Mouse (Mus musculus) small intestine, adult 2 months (tissue): Measurements from ENCODE around the gene Cldn3.

Source experiments
- CTCF ChIP-seq: fragments of 200-500 bp; IDR thresholded peaks from 2 replicates; pipeline ENCODE4 v1.5.1; 2012; ENCODE audit warnings: low read depth, mild to moderate bottlenecking, control low read depth, inconsistent platforms, low read length, moderate library complexity, mixed read lengths; ENCODE audit not compliant: insufficient replicate concordance, insufficient read length; ENCODE audit errors: extremely low read depth
- POLR2A ChIP-seq: fragments of 200-500 bp; IDR thresholded peaks from 2 replicates; pipeline ENCODE4 v1.6.1; 2012; ENCODE audit warnings: low read depth, mild to moderate bottlenecking, control low read depth, inconsistent platforms, low read length, moderate library complexity

DNA sequence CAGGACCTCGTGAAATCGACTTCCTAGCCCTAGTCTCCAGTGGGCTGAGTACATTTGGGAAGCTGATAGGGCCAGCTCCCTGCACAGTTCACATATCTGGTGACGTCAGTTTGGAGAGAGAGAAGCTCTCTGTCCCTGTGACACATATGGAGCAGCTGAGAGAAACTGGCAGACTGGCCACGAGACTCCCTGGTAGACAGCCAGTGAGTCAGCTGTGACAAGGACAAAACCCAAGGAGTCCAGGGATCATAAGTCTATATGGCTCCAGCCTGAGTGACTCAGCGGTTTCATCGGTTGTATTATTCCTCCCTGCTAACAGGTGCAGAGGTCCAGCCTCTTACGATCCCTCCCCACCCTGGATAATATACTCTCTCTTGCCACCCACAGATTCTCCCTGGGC is 26.9 kb upstream of the Cldn3 start:
- no peak for TF ChIP-seq CTCF
- TF ChIP-seq POLR2A = no peak
